Mouse (Mus musculus) hindbrain, embryonic 11.5 days (tissue): ENCODE measurements at regions not wholly inside any gene's neighbourhood (a gene's known extent, or its start where the extent isn't known, plus 50 kb on each side); places are given as distances from the start of the nearest gene placed in this dataset.

Experiments used
- ATAC-seq: fragments of 200-750 bp; cut with Nextera tagmentation; 2 replicates; pipeline ENCODE4 v1.8.0; 2017; ENCODE audit warnings: mild to moderate bottlenecking, moderate TSS enrichment, moderate library complexity; ENCODE audit not compliant: low FRiP score
- DNase-seq: peaks from one replicate; pipeline ENCODE4 v3.0.0-alpha.2; 2015; ENCODE audit warnings: low spot score
- H3K27ac ChIP-seq: fragments of 300-500 bp; sonication (generic); 2 replicates; pipeline ENCODE4 v1.5.1; 2014; ENCODE audit warnings: mild to moderate bottlenecking, low read depth, low read length
- H3K27me3 ChIP-seq: fragments of 300-500 bp; sonication (generic); 2 replicates; pipeline ENCODE4 v1.6.1; 2014; ENCODE audit warnings: mild to moderate bottlenecking, low read length, moderate library complexity, mixed read lengths; ENCODE audit not compliant: control insufficient read depth, insufficient read depth
- H3K36me3 ChIP-seq: fragments of 300-500 bp; sonication (generic); 2 replicates; pipeline ENCODE4 v1.6.1; 2014; ENCODE audit warnings: mild to moderate bottlenecking, low read length, moderate library complexity, mixed read lengths; ENCODE audit not compliant: control insufficient read depth, insufficient read depth
- H3K4me1 ChIP-seq: fragments of 300-500 bp; sonication (generic); replicated peaks from 2 replicates; pipeline ENCODE4 v1.6.1; 2014; ENCODE audit warnings: low read length, mixed read lengths; ENCODE audit not compliant: control insufficient read depth, insufficient read depth
- H3K4me2 ChIP-seq: fragments of 300-500 bp; sonication (generic); replicated peaks from 2 replicates; pipeline ENCODE4 v1.6.1; 2014; ENCODE audit warnings: mild to moderate bottlenecking, low read depth, low read length
- H3K4me3 ChIP-seq: fragments of 300-500 bp; sonication (generic); 2 replicates; pipeline ENCODE4 v1.5.1; 2014; ENCODE audit warnings: low read depth, low read length
- H3K9ac ChIP-seq: fragments of 300-500 bp; sonication (generic); 2 replicates; pipeline ENCODE4 v1.6.1; 2014; ENCODE audit warnings: low read depth, low read length
- H3K9me3 ChIP-seq: fragments of 300-500 bp; sonication (generic); 2 replicates; pipeline ENCODE4 v1.6.1; 2016; ENCODE audit warnings: low read length; ENCODE audit not compliant: control insufficient read depth
- WGBS: fragments of 180-500 bp; shearing (Covaris S2); extraction: QIAGEN DNeasy Blood & Tissue Kit; methylation state at CpG from one replicate; pipeline ENCODE4 v1.1.7; 2014; 5-methylcytosine and 5-hydroxymethylcytosine counted together

- no peaks in the 10 kb centered on the region for H3K9me3 ChIP-seq
- DNase-seq = no peak
- H3K4me1 ChIP-seq = no peaks in the 10 kb centered on the region
- no peaks in the 10 kb centered on the region for H3K36me3 ChIP-seq
- ATAC-seq = no peak
- H3K27ac ChIP-seq = no peak overlapping the region
- no peaks in the 10 kb centered on the region for H3K27me3 ChIP-seq
- H3K4me3 ChIP-seq = no peak overlapping the region
- 89% methylated on average over 3 of the region's 3 CpGs for WGBS
- no peak overlapping the region for H3K9ac ChIP-seq
- no peak overlapping the region for H3K4me2 ChIP-seq
These were observed 99.1 kb upstream of the Prdm1 start for GRCm38 (mm10) chr10:44627431-44627830.

GRCm38 (mm10) chr10:44625521-44625920 lies 97.2 kb upstream of the Prdm1 start:
- no peak overlapping the region for H3K4me3 ChIP-seq
- WGBS = 91% methylated on average over 4 of the region's 4 CpGs
- no peaks in the 10 kb centered on the region for H3K9me3 ChIP-seq
- no peaks in the 10 kb centered on the region for H3K4me1 ChIP-seq
- no peak overlapping the region for H3K27ac ChIP-seq
- DNase-seq (no peak), ATAC-seq (no peak)
- H3K4me2 ChIP-seq = no peak overlapping the region
- H3K9ac ChIP-seq = no peak overlapping the region
- no peaks in the 10 kb centered on the region for H3K36me3 ChIP-seq
- H3K27me3 ChIP-seq = no peaks in the 10 kb centered on the region

DNA sequence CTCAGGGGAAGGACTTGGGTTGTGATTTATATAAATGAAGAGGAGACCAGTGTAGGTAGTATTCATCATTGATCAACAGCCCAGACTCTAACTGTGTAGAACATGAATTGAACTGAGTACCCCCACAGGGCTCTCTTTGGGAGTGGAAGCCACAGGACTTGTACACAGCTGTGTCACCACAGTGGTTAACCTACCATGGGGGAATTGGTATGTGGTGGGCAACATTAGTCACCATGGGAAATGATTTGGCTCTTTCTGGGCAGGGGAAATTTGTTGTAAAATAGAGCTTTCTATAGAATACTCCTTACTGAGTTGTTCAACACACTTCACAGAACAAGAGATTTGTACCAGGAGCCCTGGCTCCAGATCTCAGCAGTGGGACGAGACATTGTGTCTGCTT lies 87.3 kb upstream of the Prdm1 start:
- no peak overlapping the region for H3K4me3 ChIP-seq

GRCm38 (mm10) chr10:44612571-44612970 lies 84.3 kb upstream of the Prdm1 start:
- Histone ChIP-seq H3K27me3 (no peaks in the 10 kb centered on the region), H3K27ac (no peak overlapping the region), H3K4me1 (no peaks in the 10 kb centered on the region), H3K36me3 (no peaks in the 10 kb centered on the region), H3K9me3 (no peaks in the 10 kb centered on the region), H3K4me2 (no peak overlapping the region), H3K9ac (no peak overlapping the region), H3K4me3 (no peak overlapping the region)
- no peak for DNase-seq
- WGBS = 91% methylated on average over 7 of the region's 7 CpGs
- ATAC-seq = no peak

More for the DNA sequence above, 87.3 kb upstream of the Prdm1 start:
- H3K9ac ChIP-seq = no peak overlapping the region
- no peak for DNase-seq
- WGBS = 76% methylated on average over 1 of the region's 1 CpGs
- no peaks in the 10 kb centered on the region for H3K27me3 ChIP-seq
- H3K36me3 ChIP-seq = no peaks in the 10 kb centered on the region
- no peak overlapping the region for H3K4me2 ChIP-seq
- no peak for ATAC-seq
- H3K27ac ChIP-seq = no peak overlapping the region
- no peaks in the 10 kb centered on the region for H3K4me1 ChIP-seq
- no peaks in the 10 kb centered on the region for H3K9me3 ChIP-seq

- no peak overlapping the region for H3K4me3 ChIP-seq
- H3K27ac ChIP-seq = no peak overlapping the region
- H3K9me3 ChIP-seq = no peaks in the 10 kb centered on the region
- no peak overlapping the region for H3K4me2 ChIP-seq
- H3K4me1 ChIP-seq = no peaks in the 10 kb centered on the region
- ATAC-seq (no peak), DNase-seq (no peak)
- no peak overlapping the region for H3K9ac ChIP-seq
- WGBS = 88% methylated on average over 5 of the region's 5 CpGs
- no peaks in the 10 kb centered on the region for H3K36me3 ChIP-seq
- H3K27me3 ChIP-seq = no peaks in the 10 kb centered on the region
These were observed 83.1 kb upstream of the Prdm1 start for GRCm38 (mm10) chr10:44611399-44611798.

DNA sequence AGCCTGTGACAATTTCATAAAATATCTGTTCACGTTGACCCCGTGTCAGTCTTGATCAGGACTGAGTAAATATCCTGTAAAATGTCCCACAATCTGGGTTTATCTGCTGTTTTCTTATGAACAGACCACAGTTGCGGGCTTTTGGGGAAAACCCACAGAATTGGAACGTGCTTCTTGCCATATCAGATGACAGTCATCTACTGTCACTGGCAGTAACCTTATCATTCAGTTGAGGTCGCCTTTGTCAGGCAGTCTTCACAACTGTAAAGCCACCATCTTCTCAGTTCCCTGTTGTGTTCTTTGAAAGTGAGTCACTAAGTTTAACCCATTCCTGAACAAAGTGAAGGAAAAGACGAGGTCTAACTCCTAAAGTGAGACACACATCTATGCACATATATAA lies 80.9 kb upstream of the Prdm1 start:
- Histone ChIP-seq H3K4me1 (no peaks in the 10 kb centered on the region), H3K4me3 (no peak overlapping the region), H3K9ac (no peak overlapping the region), H3K4me2 (no peak overlapping the region), H3K36me3 (no peaks in the 10 kb centered on the region), H3K9me3 (no peaks in the 10 kb centered on the region), H3K27ac (no peak overlapping the region), H3K27me3 (no peaks in the 10 kb centered on the region)
- WGBS = 79% methylated on average over 6 of the region's 6 CpGs
- ATAC-seq (no peak), DNase-seq (no peak)

- no peak overlapping the region for H3K27ac ChIP-seq
- 76% methylated on average over 5 of the region's 5 CpGs for WGBS
- no peaks in the 10 kb centered on the region for H3K9me3 ChIP-seq
- H3K4me1 ChIP-seq = no peaks in the 10 kb centered on the region
- ATAC-seq = no peak
- no peak overlapping the region for H3K4me3 ChIP-seq
- no peaks in the 10 kb centered on the region for H3K27me3 ChIP-seq
- H3K36me3 ChIP-seq = no peaks in the 10 kb centered on the region
- H3K4me2 ChIP-seq = no peak overlapping the region
- H3K9ac ChIP-seq = no peak overlapping the region
- DNase-seq = no peak
These were observed 79.1 kb upstream of the Prdm1 start for GRCm38 (mm10) chr10:44607334-44607851.

GRCm38 (mm10) chr10:44604512-44604911 lies 76.2 kb upstream of the Prdm1 start:
- Histone ChIP-seq H3K4me3 (no peak overlapping the region), H3K9ac (no peak overlapping the region), H3K27ac (no peak overlapping the region), H3K9me3 (no peaks in the 10 kb centered on the region), H3K27me3 (no peaks in the 10 kb centered on the region), H3K36me3 (no peaks in the 10 kb centered on the region), H3K4me2 (no peak overlapping the region), H3K4me1 (no peaks in the 10 kb centered on the region; the same call in 1 of the 2 replicates)
- DNase-seq (no peak), ATAC-seq (no peak)
- 95% methylated on average over 11 of the region's 11 CpGs for WGBS

DNA sequence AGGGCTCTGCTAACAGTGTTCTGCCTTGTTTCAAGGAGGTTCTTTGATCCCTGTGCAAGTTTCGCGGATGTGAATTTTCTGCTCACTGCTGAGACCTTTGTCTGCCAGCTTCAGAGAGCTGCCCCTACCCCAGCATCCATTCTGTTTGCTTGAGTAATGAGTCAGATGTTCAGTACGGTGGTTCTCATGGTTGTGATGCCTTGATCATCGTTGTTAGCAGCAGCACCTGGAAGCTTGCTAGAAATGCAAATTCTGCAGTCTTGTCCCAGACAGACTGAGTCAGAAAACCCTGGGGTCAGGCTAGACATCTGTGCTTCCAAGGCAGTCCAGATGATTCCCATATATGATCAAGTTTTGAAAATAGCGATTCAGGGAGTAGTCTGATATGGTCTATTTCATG lies 75.2 kb upstream of the Prdm1 start:
- no peaks in the 10 kb centered on the region for H3K36me3 ChIP-seq
- H3K27me3 ChIP-seq = no peaks in the 10 kb centered on the region
- H3K9ac ChIP-seq = no peak overlapping the region
- 74% methylated on average over 5 of the region's 5 CpGs for WGBS
- H3K27ac ChIP-seq = no peak overlapping the region
- ATAC-seq (no peak), DNase-seq (no peak)
- H3K4me2 ChIP-seq = no peak overlapping the region
- H3K9me3 ChIP-seq = no peaks in the 10 kb centered on the region
- no peak overlapping the region for H3K4me3 ChIP-seq
- no peaks in the 10 kb centered on the region; the same call in 1 of the 2 replicates for H3K4me1 ChIP-seq
